Comparison of ENCODE assay signal across 9 mouse cellular contexts in the genomic region with DNA sequence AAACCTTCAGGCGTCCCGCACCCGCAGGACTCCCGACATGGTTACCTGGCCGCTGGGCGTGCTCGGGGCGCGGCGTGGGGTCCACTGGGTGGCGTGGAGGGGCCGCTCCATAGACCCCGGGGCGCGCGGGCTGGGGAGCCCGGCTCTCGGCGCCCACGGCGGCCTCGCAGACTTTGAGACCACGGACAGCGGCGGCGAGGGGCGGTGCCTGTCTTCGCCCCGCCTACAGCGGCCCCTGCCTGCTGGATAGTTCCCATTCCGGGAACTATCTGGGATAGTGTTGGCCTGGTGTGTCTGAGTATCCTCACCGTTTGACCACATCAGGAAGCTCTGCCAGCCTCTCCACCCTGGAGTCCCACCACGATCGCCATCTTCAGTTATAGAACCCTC. TPM values are rescaled to one million over a fixed set of nuclear protein-coding genes. Genes with fewer than 3 reads are reported as not detected.
A peak's percentile ranks its signal among the peaks of the same experiment; 100 is the strongest.
DNase-seq lines count a peak whose midpoint lies in the region; ATAC-seq and TF ChIP-seq lines count a peak whose summit lies in the region.
"Had no signal": no experiment of that assay in that cellular context is flagged by ENCODE, and none has a peak within 500 bp of the region (broad histone marks: within the 10 kb centered on the region; RNA-seq: fewer than 3 reads in every experiment).

No protein-coding gene starts in this region.

- peak overlapping the region; percentile 36 for H3K4me3 ChIP-seq in ES-Bruce4 (ENCODE audit: low read depth, low read length)
- peak overlapping the region; percentile 35 for H3K4me3 ChIP-seq in heart, postnatal 0 days (ENCODE audit: low read depth, low read length)
- no peak overlapping the region for H3K4me3 ChIP-seq in liver, embryonic 14.5 days (ENCODE audit: insufficient read depth in 1 of 2, low read depth in 2 of 2, low read length in 2 of 2)

- no peaks in the 10 kb centered on the region for H3K36me3 ChIP-seq in ES-Bruce4 (ENCODE audit: control insufficient read depth, insufficient read depth, low read length, poor library complexity, severe bottlenecking)
- no peaks in the 10 kb centered on the region for H3K36me3 ChIP-seq in heart, postnatal 0 days (replicated peaks; ENCODE audit: control insufficient read depth, insufficient read depth, low read length)
- no peaks in the 10 kb centered on the region for H3K36me3 ChIP-seq in liver, embryonic 14.5 days (replicated peaks; ENCODE audit: control insufficient read depth, insufficient read depth, low read depth)

- no peak for TF ChIP-seq POLR2A in ES-Bruce4 (IDR thresholded peaks at IDR 0.05; ENCODE audit: insufficient read depth, low read length)

- H3K27me3 ChIP-seq in ES-Bruce4 (ENCODE audit: control insufficient read depth, insufficient read depth, low read length, poor library complexity, severe bottlenecking) = peaks cover 9% of the 10 kb centered on the region
- peaks cover 58% of the 10 kb centered on the region for H3K27me3 ChIP-seq in heart, postnatal 0 days (ENCODE audit: control insufficient read depth, insufficient read depth, low read length)
- H3K27me3 ChIP-seq in liver, embryonic 14.5 days (ENCODE audit: control insufficient read depth, insufficient read depth, low read length) = peaks cover 57% of the 10 kb centered on the region

- H3K4me1 ChIP-seq in ES-Bruce4 (ENCODE audit: control insufficient read depth, insufficient read depth, low read length) = no peaks in the 10 kb centered on the region
- H3K4me1 ChIP-seq in heart, postnatal 0 days (ENCODE audit: control insufficient read depth, insufficient read depth) = no peaks in the 10 kb centered on the region; the same call in 1 of the 2 replicates
- H3K4me1 ChIP-seq in liver, embryonic 14.5 days (replicated peaks; ENCODE audit: control insufficient read depth in 2 of 2, insufficient read depth in 2 of 2, low read length in 1 of 2) = no peaks in the 10 kb centered on the region

- peak overlapping the region; percentile 54 for H3K4me2 ChIP-seq in heart, postnatal 0 days (ENCODE audit: low read depth, low read length)
- H3K4me2 ChIP-seq in liver, embryonic 14.5 days (ENCODE audit: low read depth) = peak overlapping the region; percentile 27

- peak; percentile 56 for DNase-seq in embryo, embryonic 10 days (ENCODE audit: low spot score)
- DNase-seq in embryo, embryonic 9.5 days (ENCODE audit: extremely low spot score) = no peak
- DNase-seq in heart, postnatal 0 days (ENCODE audit: low spot score) = no peak
- no peak for DNase-seq in liver, embryonic 14.5 days (ENCODE audit: low read depth in 3 of 3, low spot score in 3 of 3)
- DNase-seq in T-cell, adult 2 months (ENCODE audit: low spot score) = no peak
- DNase-seq in cerebellum, adult 11-12 months = no peak
- DNase-seq in urinary bladder, postnatal 4 days (ENCODE audit: low spot score in 2 of 2) = no peak

- no peak for TF ChIP-seq CTCF in ES-Bruce4 (IDR thresholded peaks at IDR 0.05; ENCODE audit: low read depth, low read length)
- TF ChIP-seq CTCF in heart, postnatal 0 days (IDR thresholded peaks at IDR 0.05; ENCODE audit: low read depth) = no peak
- TF ChIP-seq CTCF in liver, embryonic 14.5 days (IDR thresholded peaks at IDR 0.05; ENCODE audit: low read depth) = no peak

- no peak for TF ChIP-seq EP300 in ES-Bruce4 (IDR thresholded peaks at IDR 0.05; ENCODE audit: insufficient read depth, low read depth, low read length)
- no peak for TF ChIP-seq EP300 in heart, postnatal 0 days (IDR thresholded peaks at IDR 0.05; ENCODE audit: low read depth)
- no peak for TF ChIP-seq EP300 in liver, embryonic 14.5 days (IDR thresholded peaks at IDR 0.05; ENCODE audit: low read depth)

- ATAC-seq in heart, postnatal 0 days (ENCODE audit: insufficient read depth, low read depth) = peak; percentile 50; the same call in 1 of the 2 replicates
- ATAC-seq in liver, embryonic 14.5 days (ENCODE audit: insufficient read depth) = no peak

- no peak overlapping the region for H3K27ac ChIP-seq in ES-Bruce4 (ENCODE audit: insufficient read depth, low read length)
- H3K27ac ChIP-seq in heart, postnatal 0 days (ENCODE audit: low read depth) = no peak overlapping the region
- no peak overlapping the region for H3K27ac ChIP-seq in liver, embryonic 14.5 days

- WGBS in heart, postnatal 0 days = 2% methylated on average over 30 of the region's 34 CpGs
- WGBS in liver, embryonic 14.5 days (ENCODE audit: insufficient replicate concordance) = 2% methylated on average over 34 of the region's 34 CpGs

- H3K9me3 ChIP-seq in ES-Bruce4 (replicated peaks; ENCODE audit: control insufficient read depth, insufficient read depth, low read length, poor library complexity, severe bottlenecking) = no peaks in the 10 kb centered on the region
- no peaks in the 10 kb centered on the region for H3K9me3 ChIP-seq in heart, postnatal 0 days (replicated peaks; ENCODE audit: control insufficient read depth, low read length)
- no peaks in the 10 kb centered on the region for H3K9me3 ChIP-seq in liver, embryonic 14.5 days (ENCODE audit: control insufficient read depth, low read length)

- no peak overlapping the region for H3K9ac ChIP-seq in ES-Bruce4 (ENCODE audit: low read depth, poor library complexity, severe bottlenecking)
- no peak overlapping the region for H3K9ac ChIP-seq in heart, postnatal 0 days (replicated peaks; ENCODE audit: low read depth, low read length)
- H3K9ac ChIP-seq in liver, embryonic 14.5 days (replicated peaks) = no peak overlapping the region

RNA-seq across cellular contexts. Expression of a gene that starts 0.9 kb away (rescaled TPM):
- 0.27 and 0.70 TPM in 2 replicates for polyA plus RNA-seq in ES-Bruce4 (2011; ENCODE audit: insufficient read depth, insufficient read length, low read depth, missing spikeins)
- not detected in 2 replicates for total RNA-seq in heart, postnatal 0 days (2014; rRNA removed; ENCODE audit: low replicate concordance)
- 0.18 and 0.29 TPM in 2 replicates for polyA plus RNA-seq in heart, postnatal 0 days (2015; fragmentation: Nextera tagmentation; extraction: Ambion mirVana)
- polyA plus RNA-seq in liver, embryonic 14.5 days (2012; rRNA removed) = not detected in 2 replicates
- polyA plus RNA-seq in liver, embryonic 14.5 days (2014; fragmentation: Nextera tagmentation; extraction: Ambion mirVana) = not detected in 2 replicates
- total RNA-seq: neutrophil, adult 5-6 weeks had no signal

RNA-seq across cellular contexts. Expression of a gene that starts 24.0 kb away (rescaled TPM):
- polyA plus RNA-seq in ES-Bruce4 (2011; ENCODE audit: insufficient read depth, insufficient read length, low read depth, missing spikeins) = 24.3 and 25.4 TPM in 2 replicates
- 94.2 and 123 TPM in 2 replicates for total RNA-seq in heart, postnatal 0 days (2014; rRNA removed; ENCODE audit: low replicate concordance)
- polyA plus RNA-seq in heart, postnatal 0 days (2015; fragmentation: Nextera tagmentation; extraction: Ambion mirVana) = 153 and 154 TPM in 2 replicates
- 21.5 and 23.6 TPM in 2 replicates for polyA plus RNA-seq in liver, embryonic 14.5 days (2012; rRNA removed)
- polyA plus RNA-seq in liver, embryonic 14.5 days (2014; fragmentation: Nextera tagmentation; extraction: Ambion mirVana) = 34.5 and 36.9 TPM in 2 replicates

Comparison
In these comparisons a context has a peak if more than half of its experiments do, and no peak if none do; other contexts are left out.
1. H3K4me3 ChIP-seq: peak in ES-Bruce4 (single experiment) and heart, postnatal 0 days (single experiment); none in liver, embryonic 14.5 days (0 of 2).